Mouse (Mus musculus): ENCODE results near the gene Gsto2. TPM values are rescaled to one million over a fixed set of nuclear protein-coding genes. Genes with fewer than 3 reads are reported as not detected.

Gsto2 gene
- polyA plus RNA-seq, 1 experiment from 2014 or later: 1.1 TPM

- WGBS: 0% methylated on average over 29 of the region's 29 CpGs
- DNase-seq (ENCODE audit: low spot score): peak; percentile 51
- H3K4me2 ChIP-seq (ENCODE audit: low read length): peak overlapping the region; percentile 56
These were observed 53.2 kb downstream of the Gsto2 start for GRCm38 (mm10) chr19:47918455-47919101.

GRCm38 (mm10) chr19:47919126-47919965, 54.0 kb downstream of the Gsto2 start, which contains the start of the genes Cfap43 and Itprip:
Gene Cfap43 (minus strand): TSS chr19:47919287.
Gene Itprip (minus strand): TSS chr19:47919299.
- WGBS: 0% methylated on average over 48 of the region's 48 CpGs

More at GRCm38 (mm10) chr19:47918455-47919101, 53.2 kb downstream of the Gsto2 start:
- H3K9me3 ChIP-seq (replicated peaks; ENCODE audit: control insufficient read depth, low read length): no peaks in the 10 kb centered on the region
- peak overlapping the region; percentile 61 for H3K27ac ChIP-seq (ENCODE audit: low read depth, low read length)
- ATAC-seq: peak; percentile 35
- peak overlapping the region; percentile 61 for H3K4me3 ChIP-seq (ENCODE audit: low read depth, low read length)
- H3K27me3 ChIP-seq (replicated peaks; ENCODE audit: control insufficient read depth, insufficient read depth, low read length): no peaks in the 10 kb centered on the region
- no peaks in the 10 kb centered on the region for H3K36me3 ChIP-seq (ENCODE audit: control insufficient read depth, insufficient read depth, low read length)
- peak overlapping the region; percentile 75 for H3K9ac ChIP-seq (ENCODE audit: low read length)
- H3K4me1 ChIP-seq (ENCODE audit: control insufficient read depth, insufficient read depth, low read length): peaks cover 17% of the 10 kb centered on the region

GRCm38 (mm10) chr19:47919966-47920375, 54.6 kb downstream of the Gsto2 start:
- peak overlapping the region; percentile 56 for H3K4me2 ChIP-seq (ENCODE audit: low read length)
- H3K27ac ChIP-seq (ENCODE audit: low read depth, low read length): peak overlapping the region; percentile 74; the same call in 1 of the 2 replicates
- peak overlapping the region; percentile 61 for H3K4me3 ChIP-seq (ENCODE audit: low read depth, low read length)
- peaks cover 17% of the 10 kb centered on the region for H3K4me1 ChIP-seq (ENCODE audit: control insufficient read depth, insufficient read depth, low read length)
- no peaks in the 10 kb centered on the region for H3K27me3 ChIP-seq (replicated peaks; ENCODE audit: control insufficient read depth, insufficient read depth, low read length)
- H3K36me3 ChIP-seq (ENCODE audit: control insufficient read depth, insufficient read depth, low read length): no peaks in the 10 kb centered on the region
- ATAC-seq: peak; percentile 5; the same call in 1 of the 2 replicates
- H3K9me3 ChIP-seq (replicated peaks; ENCODE audit: control insufficient read depth, low read length): no peaks in the 10 kb centered on the region
- peak; percentile 51 for DNase-seq (ENCODE audit: low spot score)
- WGBS: under 1% methylated on average over 8 of the region's 8 CpGs
- H3K9ac ChIP-seq (ENCODE audit: low read length): peak overlapping the region; percentile 75

More at GRCm38 (mm10) chr19:47919126-47919965, 54.0 kb downstream of the Gsto2 start, which contains the start of the genes Cfap43 and Itprip:
- Histone ChIP-seq H3K9me3 (replicated peaks; ENCODE audit: control insufficient read depth, low read length) (no peaks in the 10 kb centered on the region), H3K4me3 (ENCODE audit: low read depth, low read length) (peak within 1 kb of the TSS; percentile 61), H3K4me1 (ENCODE audit: control insufficient read depth, insufficient read depth, low read length) (peaks cover 17% of the 10 kb centered on the region), H3K27ac (ENCODE audit: low read depth, low read length) (peak within 1 kb of the TSS; percentile 74), H3K36me3 (ENCODE audit: control insufficient read depth, insufficient read depth, low read length) (no peaks in the 10 kb centered on the region), H3K27me3 (replicated peaks; ENCODE audit: control insufficient read depth, insufficient read depth, low read length) (no peaks in the 10 kb centered on the region), H3K9ac (ENCODE audit: low read length) (peak within 1 kb of the TSS; percentile 75), H3K4me2 (ENCODE audit: low read length) (peak within 1 kb of the TSS; percentile 56)
- peak; percentile 84 for ATAC-seq
- peak; percentile 89 for DNase-seq (ENCODE audit: low spot score)

DNA sequence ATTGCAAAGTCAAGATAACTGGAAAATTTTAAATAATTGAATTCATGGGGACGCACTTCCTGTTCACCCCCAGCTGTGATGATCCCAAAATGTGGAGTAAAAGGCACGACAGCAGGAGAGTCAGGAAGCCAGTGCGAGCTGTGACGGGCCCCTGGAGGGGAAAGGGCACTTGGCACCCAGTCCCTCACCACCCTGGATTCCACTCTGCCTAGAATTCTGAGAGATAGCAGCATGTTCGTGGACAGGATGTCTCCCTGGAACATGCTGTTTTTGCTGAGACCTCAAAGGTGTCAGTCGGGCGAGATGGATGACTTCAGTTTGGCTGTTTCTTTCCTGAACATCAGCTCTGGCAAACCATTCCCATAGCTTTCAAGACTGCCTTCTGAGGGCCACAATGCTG, 60.5 kb downstream of the Gsto2 start:
- H3K9ac ChIP-seq (ENCODE audit: low read length): no peak overlapping the region
- no peak for ATAC-seq
- H3K27ac ChIP-seq (ENCODE audit: low read depth, low read length): no peak overlapping the region
- H3K4me1 ChIP-seq (ENCODE audit: control insufficient read depth, insufficient read depth, low read length): no peaks in the 10 kb centered on the region
- H3K27me3 ChIP-seq (replicated peaks; ENCODE audit: control insufficient read depth, insufficient read depth, low read length): no peaks in the 10 kb centered on the region
- no peaks in the 10 kb centered on the region for H3K36me3 ChIP-seq (ENCODE audit: control insufficient read depth, insufficient read depth, low read length)
- H3K4me3 ChIP-seq (ENCODE audit: low read depth, low read length): no peak overlapping the region
- H3K4me2 ChIP-seq (ENCODE audit: low read length): no peak overlapping the region
- 85% methylated on average over 7 of the region's 7 CpGs for WGBS
- no peak for DNase-seq (ENCODE audit: low spot score)
- H3K9me3 ChIP-seq (replicated peaks; ENCODE audit: control insufficient read depth, low read length): no peaks in the 10 kb centered on the region

- no peaks in the 10 kb centered on the region for H3K9me3 ChIP-seq (replicated peaks; ENCODE audit: control insufficient read depth, low read length)
- no peak overlapping the region for H3K27ac ChIP-seq (ENCODE audit: low read depth, low read length)
- no peak overlapping the region for H3K4me3 ChIP-seq (ENCODE audit: low read depth, low read length)
- H3K4me2 ChIP-seq (ENCODE audit: low read length): no peak overlapping the region
- no peak for DNase-seq (ENCODE audit: low spot score)
- WGBS: 78% methylated on average over 2 of the region's 2 CpGs
- no peak overlapping the region for H3K9ac ChIP-seq (ENCODE audit: low read length)
- H3K27me3 ChIP-seq (replicated peaks; ENCODE audit: control insufficient read depth, insufficient read depth, low read length): no peaks in the 10 kb centered on the region
- H3K36me3 ChIP-seq (ENCODE audit: control insufficient read depth, insufficient read depth, low read length): no peaks in the 10 kb centered on the region
- H3K4me1 ChIP-seq (ENCODE audit: control insufficient read depth, insufficient read depth, low read length): no peaks in the 10 kb centered on the region
- no peak for ATAC-seq
These were observed 61.7 kb downstream of the Gsto2 start for GRCm38 (mm10) chr19:47927032-47927431.

- H3K9ac ChIP-seq (ENCODE audit: low read length): no peak overlapping the region
- ATAC-seq: no peak
- H3K27ac ChIP-seq (ENCODE audit: low read depth, low read length): no peak overlapping the region
- H3K4me1 ChIP-seq (ENCODE audit: control insufficient read depth, insufficient read depth, low read length): no peaks in the 10 kb centered on the region
- no peaks in the 10 kb centered on the region for H3K36me3 ChIP-seq (ENCODE audit: control insufficient read depth, insufficient read depth, low read length)
- no peaks in the 10 kb centered on the region for H3K27me3 ChIP-seq (replicated peaks; ENCODE audit: control insufficient read depth, insufficient read depth, low read length)
- H3K4me2 ChIP-seq (ENCODE audit: low read length): no peak overlapping the region
- no peaks in the 10 kb centered on the region for H3K9me3 ChIP-seq (replicated peaks; ENCODE audit: control insufficient read depth, low read length)
- WGBS: 90% methylated on average over 4 of the region's 4 CpGs
- no peak overlapping the region for H3K4me3 ChIP-seq (ENCODE audit: low read depth, low read length)
- DNase-seq (ENCODE audit: low spot score): no peak
These were observed 63.7 kb downstream of the Gsto2 start for GRCm38 (mm10) chr19:47929043-47929442.

DNA sequence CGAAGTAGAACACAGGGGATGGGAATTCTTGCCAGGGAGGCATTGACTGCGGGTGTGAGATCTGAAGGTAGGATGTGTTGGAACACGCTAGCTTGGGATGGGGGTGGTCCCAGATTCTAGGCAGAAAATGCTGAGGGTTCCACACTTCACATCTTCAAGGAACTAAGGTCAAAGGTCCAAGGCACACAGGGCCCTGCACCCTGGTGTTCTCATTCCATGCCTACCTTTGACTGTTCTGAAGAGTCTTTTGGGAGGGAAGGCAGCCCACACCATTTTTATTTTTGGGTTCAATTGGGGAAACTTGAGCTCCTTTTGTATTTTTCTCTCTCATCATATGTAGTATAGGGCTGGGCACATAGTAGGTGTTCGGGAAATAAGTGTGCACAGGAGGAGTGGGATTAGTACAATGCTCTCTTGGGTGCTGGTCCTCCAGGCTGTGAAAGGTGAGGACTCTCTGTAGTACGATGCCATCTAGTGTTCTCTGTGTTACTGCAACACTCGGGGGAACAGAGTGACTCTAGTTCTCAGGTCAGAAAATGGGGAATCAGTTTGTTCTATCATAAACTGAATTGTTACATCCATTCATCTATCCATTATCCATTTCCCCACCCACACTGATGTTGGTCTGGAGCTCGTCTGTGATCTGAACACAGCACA, 66.8 kb downstream of the Gsto2 start:
- 42% methylated on average over 7 of the region's 7 CpGs for WGBS

DNA sequence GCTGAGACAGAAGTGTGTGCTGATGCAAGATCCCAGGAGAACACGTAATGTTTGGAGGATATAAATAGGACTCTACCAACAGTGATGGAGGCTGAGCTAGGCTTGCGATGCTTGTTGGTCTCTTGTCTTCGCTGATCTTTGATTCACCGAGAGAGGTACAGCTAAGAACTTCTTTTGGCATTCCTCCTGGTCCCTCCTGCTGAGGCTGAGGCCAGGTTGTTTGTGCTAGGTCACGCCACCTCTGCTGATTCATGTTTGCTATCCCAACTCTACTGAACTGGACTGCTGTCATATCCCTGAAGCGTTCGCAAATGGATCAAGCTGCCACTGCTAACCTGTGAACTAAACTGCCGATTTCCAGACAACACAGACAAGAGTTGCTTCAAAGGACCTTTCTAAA, 68.8 kb downstream of the Gsto2 start:
- Histone ChIP-seq H3K9me3 (replicated peaks; ENCODE audit: control insufficient read depth, low read length) (no peaks in the 10 kb centered on the region), H3K27me3 (replicated peaks; ENCODE audit: control insufficient read depth, insufficient read depth, low read length) (no peaks in the 10 kb centered on the region), H3K27ac (ENCODE audit: low read depth, low read length) (no peak overlapping the region), H3K9ac (ENCODE audit: low read length) (no peak overlapping the region), H3K4me2 (ENCODE audit: low read length) (no peak overlapping the region), H3K4me1 (ENCODE audit: control insufficient read depth, insufficient read depth, low read length) (0 out of 2 replicates have a peak, but pooled peaks cover 5% of the 10 kb centered on the region), H3K4me3 (ENCODE audit: low read depth, low read length) (no peak overlapping the region), H3K36me3 (ENCODE audit: control insufficient read depth, insufficient read depth, low read length) (no peaks in the 10 kb centered on the region)
- 89% methylated on average over 8 of the region's 8 CpGs for WGBS
- ATAC-seq (no peak), DNase-seq (ENCODE audit: low spot score) (no peak)

More for the DNA sequence above, 66.8 kb downstream of the Gsto2 start:
- Histone ChIP-seq H3K4me3 (ENCODE audit: low read depth, low read length) (no peak overlapping the region), H3K27me3 (replicated peaks; ENCODE audit: control insufficient read depth, insufficient read depth, low read length) (no peaks in the 10 kb centered on the region), H3K36me3 (ENCODE audit: control insufficient read depth, insufficient read depth, low read length) (no peaks in the 10 kb centered on the region), H3K9ac (ENCODE audit: low read length) (no peak overlapping the region), H3K9me3 (replicated peaks; ENCODE audit: control insufficient read depth, low read length) (no peaks in the 10 kb centered on the region), H3K27ac (ENCODE audit: low read depth, low read length) (no peak overlapping the region), H3K4me2 (ENCODE audit: low read length) (no peak overlapping the region), H3K4me1 (ENCODE audit: control insufficient read depth, insufficient read depth, low read length) (no peaks in the 10 kb centered on the region)
- peak; percentile 78 for ATAC-seq
- DNase-seq (ENCODE audit: low spot score): peak; percentile 84

Measured in forebrain, embryonic 14.5 days (tissue).